Mouse (Mus musculus) splenic B cell, adult 2 months (primary cell): Measurements from ENCODE around the gene Zfp352.
"Not testable (repeated sequence)": the region's sequence is repeated elsewhere in the genome, so short reads cannot be mapped to it uniquely, and the experiment has no call there.

Experiments used
- DNase-seq: peaks from one replicate; pipeline ENCODE4 v3.0.0-alpha.2; 2011; ENCODE audit warnings: low read depth, low spot score
- H3K27me3 ChIP-seq: 2 replicates; pipeline ENCODE4 v1.6.1; 2012; ENCODE audit warnings: mild to moderate bottlenecking, low read length, moderate library complexity, mixed read lengths; ENCODE audit not compliant: control insufficient read depth, poor library complexity, insufficient read depth, severe bottlenecking
- H3K36me3 ChIP-seq: 2 replicates; pipeline ENCODE4 v1.6.1; 2012; ENCODE audit warnings: mild to moderate bottlenecking, low read length, moderate library complexity, mixed read lengths; ENCODE audit not compliant: control insufficient read depth, poor library complexity, insufficient read depth, severe bottlenecking

The Zfp352 gene

GRCm38 (mm10) chr4:90218520-90218919 lies at the start of gene Zfp352:
Zfp352 (plus strand) TSS chr4:90218820.
- DNase-seq: no peak
- H3K27me3 ChIP-seq: no peaks in the 10 kb centered on the region

GRCm38 (mm10) chr4:90170890-90171483 lies 47.6 kb upstream of the Zfp352 start:
- no peaks in the 10 kb centered on the region for H3K36me3 ChIP-seq
- no peaks in the 10 kb centered on the region for H3K27me3 ChIP-seq
- no peak for DNase-seq

More at GRCm38 (mm10) chr4:90218520-90218919, at the start of gene Zfp352:
- no peaks in the 10 kb centered on the region for H3K36me3 ChIP-seq

- no peaks in the 10 kb centered on the region for H3K36me3 ChIP-seq
- no peaks in the 10 kb centered on the region for H3K27me3 ChIP-seq
- no peak for DNase-seq
Measured at GRCm38 (mm10) chr4:90174036-90174435, 44.6 kb upstream of the Zfp352 start.

- no peak for DNase-seq
- H3K36me3 ChIP-seq: no peaks in the 10 kb centered on the region
Measured at GRCm38 (mm10) chr4:90203421-90203820, 15.2 kb upstream of the Zfp352 start.

GRCm38 (mm10) chr4:90211475-90211874 lies 7.1 kb upstream of the Zfp352 start:
- no peak for DNase-seq
- H3K27me3 ChIP-seq: no peaks in the 10 kb centered on the region
- H3K36me3 ChIP-seq: no peaks in the 10 kb centered on the region

More at GRCm38 (mm10) chr4:90203421-90203820, 15.2 kb upstream of the Zfp352 start:
- H3K27me3 ChIP-seq: no peaks in the 10 kb centered on the region

- no peaks in the 10 kb centered on the region for H3K27me3 ChIP-seq
- DNase-seq: no peak
Measured at GRCm38 (mm10) chr4:90212076-90212475, 6.5 kb upstream of the Zfp352 start.

GRCm38 (mm10) chr4:90235646-90236045 lies 17.0 kb downstream of the Zfp352 start:
- H3K36me3 ChIP-seq, H3K27me3 ChIP-seq, DNase-seq: not testable (repeated sequence)

More at GRCm38 (mm10) chr4:90212076-90212475, 6.5 kb upstream of the Zfp352 start:
- H3K36me3 ChIP-seq: no peaks in the 10 kb centered on the region

- Histone ChIP-seq H3K36me3 (no peaks in the 10 kb centered on the region), H3K27me3 (no peaks in the 10 kb centered on the region)
- no peak for DNase-seq
Measured at GRCm38 (mm10) chr4:90269781-90270180, 51.2 kb downstream of the Zfp352 start.
